Mouse (Mus musculus): ENCODE measurements around the gene H2-T23.
"Not testable (repeated sequence)": the region's sequence is repeated elsewhere in the genome, so short reads cannot be mapped to it uniquely, and the experiment has no call there.

H2-T23 gene

GRCm38 (mm10) chr17:36032351-36032875 is at the start of gene H2-T23:
H2-T23 (minus strand) TSS chr17:36032855.
- in situ Hi-C loops (cut with MboI, MseI) = loop anchor here (5.0 kb wide), 3 partner anchors 35 to 105 kb away; no protein-coding TSS in a partner anchor

DNA sequence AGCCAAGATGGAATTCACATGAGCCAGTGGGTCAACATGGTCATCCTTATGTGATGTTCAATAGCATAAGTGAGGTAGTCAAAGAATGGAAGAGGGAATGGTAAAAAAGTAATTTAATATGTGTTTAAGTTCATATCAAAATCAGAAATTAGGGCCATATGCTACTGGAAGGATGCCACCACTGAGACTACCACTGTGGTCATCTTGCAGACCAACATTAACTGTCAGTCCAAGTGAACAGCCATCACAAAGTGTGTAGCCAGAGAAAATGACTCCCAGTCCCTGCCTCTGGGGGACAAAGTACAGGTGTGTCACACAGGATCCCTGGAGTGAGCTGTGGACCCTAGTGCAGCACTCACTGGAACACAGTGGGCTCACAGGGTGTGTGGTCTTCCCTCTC is 49.2 kb upstream of the H2-T23 start:
- in situ Hi-C loops (cut with MboI, MseI) = not testable (repeated sequence)

GRCm38 (mm10) chr17:36060829-36061228 is 28.2 kb upstream of the H2-T23 start:
- in situ Hi-C loops (cut with MboI, MseI) = no loop called here

GRCm38 (mm10) chr17:36058362-36058761 is 25.7 kb upstream of the H2-T23 start, which contains the start of gene Gm11127:
Gm11127 (minus strand) TSS chr17:36058371.
- in situ Hi-C loops (cut with MboI, MseI) = not testable (repeated sequence)

GRCm38 (mm10) chr17:36057927-36058326 is 25.3 kb upstream of the H2-T23 start:
- in situ Hi-C loops (cut with MboI, MseI) = not testable (repeated sequence)

DNA sequence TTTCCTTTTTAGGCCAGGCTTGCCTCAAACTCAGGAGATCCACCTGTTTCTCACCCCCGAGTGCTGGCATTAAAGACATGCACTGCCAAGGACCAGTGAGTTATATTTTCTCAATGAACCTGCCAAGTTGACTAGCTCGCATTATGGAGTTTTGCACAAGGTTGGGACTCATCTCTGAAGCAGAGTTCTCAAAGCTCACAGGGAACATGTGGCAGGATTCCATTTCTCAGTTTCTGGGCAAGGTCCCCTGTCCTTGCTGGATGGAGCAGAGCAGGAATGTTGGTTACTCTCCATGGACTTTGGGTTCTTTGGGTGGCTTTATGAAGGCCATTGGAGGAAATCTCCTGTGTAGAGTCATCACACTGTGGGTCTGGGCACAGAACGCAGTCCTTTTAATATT is 10.6 kb upstream of the H2-T23 start:
- in situ Hi-C loops (cut with MboI, MseI) = no loop called here

GRCm38 (mm10) chr17:36042610-36043169 is 10.0 kb upstream of the H2-T23 start, which contains the start of the genes H2-T22 and Gm6034:
H2-T22 (minus strand) TSS chr17:36042747.
Gm6034 (plus strand) TSS chr17:36042961.
- in situ Hi-C loops (cut with MboI, MseI) = not testable (repeated sequence)

DNA sequence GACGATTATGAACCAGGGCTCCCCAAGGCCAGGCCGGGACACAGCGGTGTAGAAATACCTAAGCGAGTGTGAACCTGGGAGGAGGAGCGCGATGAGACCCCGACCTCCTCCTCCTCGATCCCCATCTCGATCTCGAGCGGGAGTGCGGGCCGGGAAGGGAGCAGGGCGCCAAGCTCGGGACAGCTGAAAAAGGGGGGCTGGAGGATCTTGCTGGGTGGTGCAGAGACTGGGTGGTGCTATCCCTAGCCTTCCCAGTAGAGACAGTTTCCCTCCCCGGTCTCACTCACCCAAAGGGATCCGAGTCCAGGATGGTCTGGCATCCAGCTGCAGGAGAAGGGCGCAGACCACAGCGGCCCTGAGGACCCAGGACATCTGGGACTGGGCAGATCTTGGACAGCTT is 9.4 kb upstream of the H2-T23 start:
- in situ Hi-C loops (cut with MboI, MseI) = not testable (repeated sequence)

DNA sequence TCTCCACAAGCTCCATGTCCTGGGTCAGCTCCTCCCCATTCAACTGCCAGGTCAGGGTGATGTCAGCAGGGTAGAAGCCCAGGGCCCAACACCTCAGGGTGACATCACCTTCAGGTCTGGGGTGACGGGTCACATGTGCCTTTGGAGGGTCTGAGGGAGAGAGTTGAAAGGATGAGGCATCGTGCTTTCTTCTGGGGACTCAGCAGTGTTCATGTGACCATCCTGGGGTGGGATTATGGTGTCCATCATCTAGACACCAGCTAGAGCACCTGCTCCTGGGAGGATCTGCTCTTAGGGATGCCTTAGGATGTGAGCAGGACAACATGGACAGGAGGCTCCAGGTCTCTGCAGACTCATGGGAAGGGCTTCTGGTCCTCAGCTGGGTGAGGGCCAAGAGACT is 7.9 kb upstream of the H2-T23 start:
- in situ Hi-C loops (cut with MboI, MseI) = not testable (repeated sequence)

DNA sequence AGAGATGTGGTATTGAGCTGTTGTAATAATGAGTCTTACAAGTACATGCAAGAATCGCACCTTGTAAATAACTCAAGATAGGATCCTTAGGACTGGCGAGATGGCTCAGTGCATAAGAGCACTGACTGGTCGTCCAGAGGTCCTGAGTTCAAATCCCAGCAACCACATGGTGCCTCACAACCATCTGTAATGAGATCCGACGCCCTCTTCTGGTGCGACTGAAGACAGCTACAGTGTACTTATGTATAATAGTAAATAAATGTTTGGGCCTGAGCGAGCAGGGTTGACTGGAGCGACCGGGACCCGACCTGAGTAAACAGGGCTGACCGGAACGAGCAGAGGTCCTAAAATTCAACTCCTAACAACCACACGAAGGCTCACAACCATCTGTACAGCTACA is 3.5 kb upstream of the H2-T23 start:
- in situ Hi-C loops (cut with MboI, MseI) = not testable (repeated sequence)

DNA sequence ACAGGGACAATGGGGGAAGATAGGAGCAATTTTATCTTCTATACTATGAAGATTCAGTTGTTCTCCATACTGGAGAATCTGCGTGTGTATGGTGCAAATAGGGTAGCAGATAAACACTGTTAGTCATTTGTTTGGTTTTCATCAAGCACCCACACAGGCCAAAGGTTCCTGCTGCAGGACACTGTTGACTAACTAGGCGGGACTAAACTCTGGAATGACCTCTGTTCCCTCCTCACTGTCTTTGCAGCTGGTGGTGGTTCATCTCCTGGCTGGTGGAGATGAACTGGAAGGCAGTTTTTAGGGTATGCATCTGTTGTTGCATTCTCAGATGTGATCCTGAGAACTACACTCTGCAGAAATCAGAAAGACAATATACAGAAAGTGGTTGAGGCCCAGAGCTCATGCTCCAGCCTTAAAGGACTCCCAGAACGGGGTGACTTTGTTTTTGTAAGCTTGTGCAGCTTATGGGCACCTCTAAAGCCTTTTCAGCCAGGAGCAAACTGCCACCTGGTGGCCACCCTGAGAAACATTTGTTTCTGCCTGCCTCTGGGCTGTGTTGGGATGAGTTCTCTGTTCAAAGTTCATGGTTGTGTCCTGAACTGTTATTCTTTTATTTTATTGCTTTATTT is 2.5 kb upstream of the H2-T23 start:
- in situ Hi-C loops (cut with MboI, MseI) = not testable (repeated sequence)

- in situ Hi-C loops (cut with MboI, MseI) = loop anchor here (5.0 kb wide), 3 partner anchors 37 to 107 kb away; no protein-coding TSS in a partner anchor
These were observed 1.9 kb upstream of the H2-T23 start for GRCm38 (mm10) chr17:36034524-36034923.

DNA sequence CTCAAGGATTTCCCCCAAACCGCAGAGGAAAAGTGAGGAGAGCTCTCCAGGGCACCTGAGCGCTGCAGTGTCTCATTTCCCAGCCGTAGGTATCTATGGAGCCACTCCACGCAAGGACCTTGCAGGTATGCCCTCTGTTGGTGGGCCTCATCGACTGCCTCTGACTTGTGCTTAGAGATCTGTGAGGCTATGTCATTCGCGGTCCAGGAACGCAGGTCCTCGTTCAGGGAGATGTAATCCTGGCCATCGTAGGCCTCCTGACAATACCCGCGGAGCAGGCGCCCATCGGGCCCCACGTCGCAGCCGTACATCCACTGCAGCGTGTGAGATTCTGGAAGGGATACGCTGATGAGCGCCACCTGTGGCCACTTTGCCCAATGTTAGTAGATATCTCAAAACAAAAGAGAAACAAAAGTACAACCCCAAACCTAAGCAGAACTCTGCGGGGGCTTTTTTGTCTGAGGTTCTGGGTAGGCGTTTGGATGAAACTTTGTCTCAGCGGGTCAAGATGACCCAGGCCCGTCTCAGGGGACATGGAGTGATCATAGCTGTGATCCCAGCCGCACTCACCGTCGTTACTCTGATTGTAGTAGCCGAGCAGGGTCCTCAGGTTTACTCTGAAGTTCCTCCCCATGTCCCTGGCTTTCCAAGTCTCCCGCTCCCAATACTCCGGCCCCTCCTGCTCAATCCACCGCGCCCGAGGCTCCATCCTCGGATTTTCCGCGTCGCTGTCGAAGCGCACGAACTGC is 898 bp downstream of the H2-T23 start:
- in situ Hi-C loops (cut with MboI, MseI) = loop anchor here (5.0 kb wide), 3 partner anchors 34 to 104 kb away; no protein-coding TSS in a partner anchor

DNA sequence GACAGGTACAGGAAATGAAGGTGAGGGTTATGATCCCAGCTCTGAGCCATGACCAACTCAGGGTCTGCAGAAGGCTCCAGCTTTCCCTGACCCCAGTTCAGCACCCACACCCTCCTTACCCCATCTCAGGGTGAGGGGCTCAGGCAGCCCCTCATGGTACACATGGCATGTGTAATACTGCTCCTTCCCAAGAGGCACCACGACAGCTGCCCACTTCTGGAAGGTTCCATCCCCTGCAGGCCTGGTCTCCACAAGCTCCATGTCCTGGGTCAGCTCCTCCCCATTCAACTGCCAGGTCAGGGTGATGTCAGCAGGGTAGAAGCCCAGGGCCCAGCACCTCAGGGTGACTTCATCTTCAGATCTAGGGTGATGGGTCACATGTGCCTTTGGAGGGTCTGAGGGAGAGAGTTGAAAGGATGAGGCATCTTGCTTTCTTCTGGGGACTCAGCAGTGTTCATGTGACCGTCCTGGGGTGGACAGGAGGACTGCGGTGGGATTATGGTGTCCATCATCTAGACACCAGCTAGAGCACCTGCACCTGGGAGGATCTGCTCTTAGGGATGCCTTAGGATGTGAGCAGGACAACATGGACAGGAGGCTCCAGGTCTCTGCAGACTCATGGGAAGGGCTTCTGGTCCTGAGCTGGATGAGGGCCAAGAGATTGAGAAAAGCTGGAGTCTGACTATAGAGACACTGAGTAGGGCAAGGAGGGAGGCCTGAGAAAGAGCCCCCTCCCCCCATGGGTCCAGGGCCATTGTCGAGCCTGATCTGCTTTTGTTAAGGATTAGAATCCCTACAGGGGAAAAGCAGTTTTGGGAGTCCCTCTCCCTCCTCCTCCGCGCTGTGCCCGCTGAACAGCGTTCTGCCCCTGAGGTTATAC is 1.7 kb downstream of the H2-T23 start:
- in situ Hi-C loops (cut with MboI, MseI) = loop anchor here (5.0 kb wide), 3 partner anchors 34 to 104 kb away; no protein-coding TSS in a partner anchor

DNA sequence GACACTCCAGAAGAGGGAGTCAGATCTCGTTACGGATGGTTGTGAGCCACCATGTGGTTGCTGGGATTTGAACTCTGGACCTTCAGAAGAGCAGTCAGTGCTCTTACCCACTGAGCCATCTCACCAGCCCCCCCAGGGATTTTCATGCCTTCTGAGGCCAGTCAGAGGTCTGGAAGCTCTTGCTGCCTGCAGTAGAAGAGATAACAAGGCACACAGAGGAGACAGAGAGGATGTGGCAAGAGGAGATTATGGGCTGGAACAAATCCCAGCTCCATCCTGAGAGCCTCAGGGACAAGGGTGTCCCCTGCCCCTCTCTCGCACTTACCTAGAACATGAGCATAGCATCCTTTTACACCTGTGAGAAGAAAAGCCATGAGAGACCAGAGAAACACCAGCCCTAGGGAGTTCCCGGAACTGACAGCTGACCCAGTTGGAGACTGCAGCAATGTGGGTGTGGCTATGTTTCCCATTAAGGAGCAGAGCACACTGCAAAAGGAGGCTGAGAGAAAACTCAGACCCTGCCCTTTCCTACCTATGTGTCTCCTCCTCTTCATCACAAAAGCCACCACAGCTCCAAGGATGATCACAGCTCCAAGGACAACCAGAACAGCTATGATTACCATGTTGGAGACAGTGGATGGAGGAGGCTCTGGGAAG is 2.5 kb downstream of the H2-T23 start:
- in situ Hi-C loops (cut with MboI, MseI) = loop anchor here (5.0 kb wide), 3 partner anchors 33 to 103 kb away; no protein-coding TSS in a partner anchor

DNA sequence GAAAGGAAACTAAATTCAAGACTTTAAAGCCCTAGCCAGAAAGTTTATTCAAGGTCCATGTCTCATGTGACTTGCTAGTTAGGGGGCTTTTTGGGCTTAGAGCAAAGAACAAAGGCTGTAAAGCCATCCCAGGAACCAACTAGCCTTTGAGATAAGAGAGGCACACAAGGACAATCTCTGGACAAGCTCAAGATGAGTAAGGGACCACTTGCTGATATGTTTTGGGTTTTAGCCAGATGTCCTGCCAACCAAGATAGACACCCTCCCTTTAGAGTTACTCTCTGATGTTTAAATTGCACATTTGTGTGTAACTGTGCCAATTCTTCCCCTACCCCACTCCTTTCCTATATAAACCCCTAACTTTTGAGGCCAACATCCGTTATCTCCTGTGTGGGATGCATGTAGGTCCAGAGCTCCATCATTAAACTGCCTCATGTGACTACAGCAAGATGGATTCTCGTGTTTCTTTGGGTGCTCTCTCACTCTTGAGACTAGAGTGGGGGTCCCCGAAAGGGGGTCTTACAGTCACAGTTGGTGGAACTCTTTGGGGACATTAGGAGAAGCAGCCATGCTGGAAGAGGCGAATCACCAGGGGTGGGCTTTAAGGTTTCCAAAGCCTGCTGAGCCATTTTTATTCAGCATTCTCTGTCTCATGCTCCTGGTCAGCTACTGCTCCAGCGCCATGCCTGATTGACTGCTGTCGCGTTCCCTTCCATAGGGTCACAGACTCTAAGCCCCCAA is 3.6 kb downstream of the H2-T23 start:
- in situ Hi-C loops (cut with MboI, MseI) = no loop called here

DNA sequence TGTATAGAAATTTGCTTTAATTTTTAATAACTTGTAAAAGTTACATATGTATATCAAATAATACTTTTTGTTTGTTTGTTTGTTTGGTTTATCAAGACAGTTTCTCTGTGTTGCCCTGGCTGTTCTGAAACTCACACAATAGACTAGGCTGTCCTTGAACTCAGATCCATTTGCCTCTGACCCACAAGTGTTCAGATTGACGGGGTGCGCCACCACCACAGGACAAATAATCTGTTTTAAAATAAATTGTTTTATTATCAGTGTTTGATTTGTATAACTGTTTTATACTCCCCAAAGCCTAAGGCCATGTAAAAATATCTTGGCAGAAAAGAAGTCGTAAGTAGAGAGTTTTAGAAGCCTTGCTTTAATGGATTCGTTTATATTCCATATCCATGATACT is 5.0 kb downstream of the H2-T23 start:
- in situ Hi-C loops (cut with MboI, MseI) = no loop called here

DNA sequence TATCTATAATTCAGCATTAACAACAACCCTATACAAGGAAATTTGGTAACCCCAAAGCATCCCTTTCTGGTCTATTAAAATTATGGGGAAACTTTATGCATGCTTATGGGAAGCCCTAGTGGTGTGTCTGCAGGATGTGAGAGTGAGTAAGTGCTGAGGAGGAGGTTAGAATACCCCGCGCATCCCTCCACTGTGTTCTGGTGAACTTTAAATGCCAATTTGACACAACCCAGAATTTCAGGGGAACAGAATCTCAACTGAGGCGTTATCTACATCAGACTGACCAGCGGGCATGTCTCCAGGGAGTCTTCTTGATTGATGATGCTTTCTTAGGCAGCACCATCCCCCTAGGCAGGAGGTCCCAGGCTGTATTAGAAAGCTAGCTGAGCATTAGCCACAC is 6.8 kb downstream of the H2-T23 start:
- in situ Hi-C loops (cut with MboI, MseI) = no loop called here

GRCm38 (mm10) chr17:36025197-36025596 is 7.5 kb downstream of the H2-T23 start:
- in situ Hi-C loops (cut with MboI, MseI) = no loop called here
